Mouse (Mus musculus): ENCODE data around the gene Urah. TPM values are rescaled to one million over a fixed set of nuclear protein-coding genes. Genes with fewer than 3 reads are reported as not detected.

Gene Urah
- polyA plus RNA-seq, 1 experiment from 2014 or later: 0.39 TPM

DNA sequence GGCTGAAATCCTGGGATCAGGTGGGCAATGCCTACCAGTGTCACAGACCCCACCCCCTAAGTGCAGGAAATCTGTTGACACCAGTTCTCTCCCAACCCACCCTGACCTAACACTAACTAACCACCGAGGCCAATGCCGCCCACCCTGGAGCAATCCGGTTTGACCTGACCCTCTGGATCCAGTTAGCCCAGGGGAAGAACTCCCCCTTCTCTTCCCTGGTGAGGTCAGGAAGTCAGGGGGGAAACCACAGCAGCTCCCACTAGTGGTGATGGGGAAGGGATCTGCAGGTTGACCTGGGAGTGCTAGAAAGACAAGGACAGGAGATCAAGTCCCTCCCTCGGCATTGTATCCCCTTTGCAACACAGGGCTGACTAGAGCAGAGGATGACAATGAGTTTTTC is 10.9 kb downstream of the Urah start:
- DNase-seq (ENCODE audit: low spot score): no peak
- H3K27me3 ChIP-seq (ENCODE audit: low read depth, poor library complexity, severe bottlenecking): peaks cover 38% of the 10 kb centered on the region
- H3K4me1 ChIP-seq: peaks cover 3% of the 10 kb centered on the region; the same call in 1 of the 2 replicates
- no peak overlapping the region for H3K27ac ChIP-seq (replicated peaks)
- 69% methylated on average over 4 of the region's 4 CpGs for WGBS
- no peaks in the 10 kb centered on the region for H3K36me3 ChIP-seq
- H3K4me3 ChIP-seq: no peak overlapping the region
- H3K9me3 ChIP-seq (replicated peaks): no peaks in the 10 kb centered on the region

DNA sequence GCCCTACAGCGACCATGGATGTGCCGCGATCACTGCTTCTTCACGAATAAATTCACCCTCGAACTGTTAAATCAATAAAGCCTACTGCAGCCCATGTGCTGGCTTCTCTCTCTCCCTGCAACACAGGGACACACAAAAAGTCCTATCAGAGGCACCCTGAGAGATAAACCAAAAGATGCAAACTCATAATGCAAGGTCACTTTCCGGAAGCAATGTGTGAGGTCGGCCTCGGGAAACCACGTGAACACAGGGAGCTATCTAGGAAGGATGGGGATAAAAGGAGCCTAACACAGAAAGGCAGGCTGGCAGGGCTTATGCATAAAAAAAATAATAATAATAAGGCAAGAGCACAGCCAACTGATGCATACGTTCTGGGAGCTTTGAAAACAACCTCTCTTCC is 11.9 kb downstream of the Urah start:
- Histone ChIP-seq H3K4me1 (peaks cover 3% of the 10 kb centered on the region; the same call in 1 of the 2 replicates), H3K27ac (replicated peaks) (no peak overlapping the region), H3K27me3 (ENCODE audit: low read depth, poor library complexity, severe bottlenecking) (peaks cover 28% of the 10 kb centered on the region; the same call in 1 of the 2 replicates), H3K36me3 (peaks cover 5% of the 10 kb centered on the region), H3K9me3 (replicated peaks) (no peaks in the 10 kb centered on the region), H3K4me3 (no peak overlapping the region)
- DNase-seq (ENCODE audit: low spot score): no peak
- WGBS: 88% methylated on average over 10 of the region's 10 CpGs

DNA sequence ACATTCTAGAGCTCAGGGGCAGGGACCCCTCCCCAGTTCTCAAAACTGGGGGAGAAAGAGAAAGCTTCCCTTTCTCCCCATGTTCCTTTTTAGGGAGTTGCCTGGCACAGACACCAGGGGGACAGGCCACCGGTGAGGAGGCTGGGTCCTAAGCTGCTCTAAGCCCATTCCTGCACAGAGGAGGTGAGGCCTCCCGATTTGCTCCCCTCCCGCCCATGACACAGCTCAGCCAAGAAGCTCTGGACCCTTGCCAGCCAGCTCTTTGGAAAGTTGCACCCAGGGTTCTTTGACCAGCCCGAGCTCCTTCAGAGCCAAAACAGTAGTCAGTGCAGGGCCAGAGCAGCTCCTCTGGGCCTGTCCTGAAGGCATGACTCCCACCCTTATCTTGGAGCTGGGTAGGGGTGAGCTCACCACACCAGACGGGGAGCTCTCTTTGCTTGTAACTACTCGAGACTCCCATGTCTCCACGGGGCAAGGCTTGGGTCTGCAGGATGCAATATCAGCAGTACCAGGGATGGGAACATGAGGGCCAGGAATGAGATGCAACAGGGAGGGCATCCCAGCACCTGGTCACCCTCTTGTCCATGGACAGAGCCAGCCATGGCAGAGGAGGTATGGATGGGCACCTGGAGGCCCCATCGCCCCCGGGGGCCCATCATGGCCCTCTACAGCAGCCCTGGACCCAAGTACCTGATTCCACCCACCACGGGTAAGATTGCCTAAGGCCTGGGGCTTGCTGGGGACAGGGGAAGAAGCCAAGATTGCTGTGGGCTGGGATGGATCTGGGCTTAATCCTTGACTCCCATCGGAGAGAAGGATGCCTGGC is 13.2 kb downstream of the Urah start, which contains the start of gene Odf3:
Gene Odf3, plus strand, starts transcription at position 51 of the 826 bp plus-strand sequence.
- DNase-seq (ENCODE audit: low spot score): no peak
- 75% methylated on average over 11 of the region's 11 CpGs for WGBS
- Histone ChIP-seq H3K27me3 (ENCODE audit: low read depth, poor library complexity, severe bottlenecking) (peaks cover 15% of the 10 kb centered on the region; the same call in 1 of the 2 replicates), H3K9me3 (replicated peaks) (no peaks in the 10 kb centered on the region), H3K4me3 (no peak within 1 kb of the TSS), H3K4me1 (peaks cover 3% of the 10 kb centered on the region; the same call in 1 of the 2 replicates), H3K27ac (replicated peaks) (no peak within 1 kb of the TSS), H3K36me3 (peaks cover 18% of the 10 kb centered on the region)

DNA sequence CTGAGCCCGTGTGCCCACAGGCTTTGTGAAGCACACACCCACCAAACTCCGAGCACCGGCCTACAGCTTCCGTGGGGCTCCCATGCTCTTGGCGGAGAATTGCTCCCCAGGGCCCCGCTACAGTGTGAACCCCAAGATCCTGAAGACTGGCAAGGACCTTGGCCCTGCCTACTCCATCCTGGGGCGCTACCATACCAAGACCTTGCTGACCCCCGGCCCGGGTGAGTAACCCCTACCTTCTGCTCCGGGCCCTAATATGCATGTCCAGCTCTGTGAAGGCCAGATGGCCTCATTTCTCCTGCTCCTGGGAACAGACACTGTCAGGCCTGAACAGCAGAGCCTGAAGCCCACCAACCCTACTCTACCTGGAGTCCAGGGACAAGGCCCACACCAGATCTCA is 13.8 kb downstream of the Urah start:
- H3K9me3 ChIP-seq (replicated peaks): no peaks in the 10 kb centered on the region
- H3K27ac ChIP-seq (replicated peaks): no peak overlapping the region
- H3K36me3 ChIP-seq: peaks cover 24% of the 10 kb centered on the region
- DNase-seq (ENCODE audit: low spot score): no peak
- no peak overlapping the region for H3K4me3 ChIP-seq
- peaks cover 3% of the 10 kb centered on the region; the same call in 1 of the 2 replicates for H3K4me1 ChIP-seq
- 90% methylated on average over 10 of the region's 10 CpGs for WGBS
- peaks cover 9% of the 10 kb centered on the region; the same call in 1 of the 2 replicates for H3K27me3 ChIP-seq (ENCODE audit: low read depth, poor library complexity, severe bottlenecking)

DNA sequence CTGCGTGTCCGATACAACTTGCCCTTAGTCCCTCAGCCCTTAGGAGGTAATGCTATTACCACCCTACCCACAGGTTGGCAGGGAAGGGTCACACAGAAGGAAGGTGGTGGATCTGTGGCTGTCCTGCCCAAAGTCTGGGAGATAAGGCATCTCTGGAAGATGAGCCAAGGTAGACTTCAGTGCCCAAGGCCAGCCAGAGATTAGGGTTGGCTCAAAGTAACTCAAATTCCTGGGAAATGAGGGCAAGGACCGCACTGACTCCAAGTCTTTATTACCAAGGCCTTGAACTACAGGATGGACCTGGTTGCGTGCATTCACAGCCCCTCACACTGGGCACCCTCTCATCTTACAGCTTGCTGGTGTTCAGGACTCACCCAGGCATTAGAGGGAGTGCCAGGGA is 17.1 kb downstream of the Urah start:
- Histone ChIP-seq H3K27ac (replicated peaks) (no peak overlapping the region), H3K4me1 (peaks cover 15% of the 10 kb centered on the region), H3K36me3 (peaks cover 38% of the 10 kb centered on the region), H3K4me3 (no peak overlapping the region), H3K9me3 (replicated peaks) (no peaks in the 10 kb centered on the region), H3K27me3 (ENCODE audit: low read depth, poor library complexity, severe bottlenecking) (no peaks in the 10 kb centered on the region)
- no peak for DNase-seq (ENCODE audit: low spot score)
- 98% methylated on average over 4 of the region's 4 CpGs for WGBS

DNA sequence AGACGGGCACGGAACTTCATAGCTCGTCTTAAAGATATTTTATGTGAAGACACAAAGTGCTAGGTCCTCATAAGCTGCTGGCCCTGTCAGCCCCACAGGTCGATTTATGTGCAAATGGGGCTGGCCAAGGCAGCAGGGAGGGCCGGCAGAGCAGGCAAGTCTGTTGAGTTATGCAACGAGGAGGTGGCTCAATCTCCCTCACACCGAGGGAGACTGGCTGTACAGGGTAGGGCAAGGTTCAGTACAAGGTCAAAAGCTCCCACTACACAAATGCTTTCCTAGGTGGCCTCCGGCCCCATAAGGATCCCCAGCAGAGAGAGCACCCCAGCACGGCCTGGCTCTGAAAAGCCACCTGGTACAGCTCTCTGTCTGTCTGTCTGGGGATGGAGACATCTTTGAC is 18.6 kb downstream of the Urah start:
- Histone ChIP-seq H3K4me1 (peaks cover 27% of the 10 kb centered on the region), H3K27me3 (ENCODE audit: low read depth, poor library complexity, severe bottlenecking) (no peaks in the 10 kb centered on the region), H3K36me3 (peaks cover 40% of the 10 kb centered on the region), H3K9me3 (replicated peaks) (no peaks in the 10 kb centered on the region), H3K27ac (replicated peaks) (no peak overlapping the region), H3K4me3 (no peak overlapping the region)
- no peak for DNase-seq (ENCODE audit: low spot score)
- 86% methylated on average over 9 of the region's 9 CpGs for WGBS

DNA sequence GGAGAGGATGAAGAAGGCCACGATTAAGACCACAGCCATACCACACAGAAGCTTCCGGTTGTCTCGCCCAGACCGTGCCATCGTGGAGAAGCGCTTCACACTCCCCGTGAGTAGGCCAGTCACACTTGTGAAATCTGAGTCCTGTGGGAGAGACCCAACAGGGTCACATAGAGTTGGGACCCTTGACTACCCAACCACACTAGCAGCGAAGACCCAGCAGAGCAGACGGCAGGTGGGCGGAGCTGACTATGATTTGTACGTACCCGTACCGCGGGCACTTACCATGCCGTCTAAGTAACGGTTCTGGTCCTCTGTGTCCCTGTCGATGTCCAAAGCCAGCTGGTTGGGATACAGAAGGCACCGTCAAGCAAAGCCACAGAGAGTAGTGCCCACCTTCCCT is 19.7 kb downstream of the Urah start:
- Histone ChIP-seq H3K27me3 (ENCODE audit: low read depth, poor library complexity, severe bottlenecking) (no peaks in the 10 kb centered on the region), H3K9me3 (replicated peaks) (no peaks in the 10 kb centered on the region), H3K4me1 (peaks cover 35% of the 10 kb centered on the region), H3K27ac (replicated peaks) (no peak overlapping the region), H3K36me3 (peaks cover 51% of the 10 kb centered on the region), H3K4me3 (no peak overlapping the region; the same call in 1 of the 2 replicates)
- 95% methylated on average over 18 of the region's 18 CpGs for WGBS
- DNase-seq (ENCODE audit: low spot score): no peak

DNA sequence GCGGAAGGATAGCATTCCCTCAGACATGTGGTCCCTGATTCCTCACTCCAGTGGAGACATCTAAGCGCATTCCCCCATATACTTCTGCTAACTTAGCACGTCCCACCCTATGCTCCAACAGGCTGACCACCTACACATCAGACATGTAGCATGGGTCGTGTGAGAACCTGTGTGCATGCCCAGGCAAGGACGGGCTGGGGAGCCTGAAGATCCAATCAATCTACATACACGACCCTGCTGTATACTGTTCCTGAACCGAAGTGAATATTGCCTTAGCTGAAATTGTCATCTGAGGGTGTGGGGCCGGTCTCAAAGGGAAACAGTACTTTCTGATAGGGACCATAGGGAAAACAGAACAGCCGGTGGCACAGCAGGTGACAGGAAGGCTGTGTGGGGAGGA is 20.4 kb downstream of the Urah start:
- H3K9me3 ChIP-seq (replicated peaks): no peaks in the 10 kb centered on the region
- peaks cover 58% of the 10 kb centered on the region for H3K36me3 ChIP-seq
- DNase-seq (ENCODE audit: low spot score): no peak
- 80% methylated on average over 9 of the region's 9 CpGs for WGBS
- H3K4me1 ChIP-seq: peaks cover 37% of the 10 kb centered on the region
- H3K27me3 ChIP-seq (ENCODE audit: low read depth, poor library complexity, severe bottlenecking): no peaks in the 10 kb centered on the region
- H3K4me3 ChIP-seq: peak overlapping the region; percentile 90
- peak overlapping the region; percentile 90; the same call in 1 of the 2 replicates for H3K27ac ChIP-seq (replicated peaks)

DNA sequence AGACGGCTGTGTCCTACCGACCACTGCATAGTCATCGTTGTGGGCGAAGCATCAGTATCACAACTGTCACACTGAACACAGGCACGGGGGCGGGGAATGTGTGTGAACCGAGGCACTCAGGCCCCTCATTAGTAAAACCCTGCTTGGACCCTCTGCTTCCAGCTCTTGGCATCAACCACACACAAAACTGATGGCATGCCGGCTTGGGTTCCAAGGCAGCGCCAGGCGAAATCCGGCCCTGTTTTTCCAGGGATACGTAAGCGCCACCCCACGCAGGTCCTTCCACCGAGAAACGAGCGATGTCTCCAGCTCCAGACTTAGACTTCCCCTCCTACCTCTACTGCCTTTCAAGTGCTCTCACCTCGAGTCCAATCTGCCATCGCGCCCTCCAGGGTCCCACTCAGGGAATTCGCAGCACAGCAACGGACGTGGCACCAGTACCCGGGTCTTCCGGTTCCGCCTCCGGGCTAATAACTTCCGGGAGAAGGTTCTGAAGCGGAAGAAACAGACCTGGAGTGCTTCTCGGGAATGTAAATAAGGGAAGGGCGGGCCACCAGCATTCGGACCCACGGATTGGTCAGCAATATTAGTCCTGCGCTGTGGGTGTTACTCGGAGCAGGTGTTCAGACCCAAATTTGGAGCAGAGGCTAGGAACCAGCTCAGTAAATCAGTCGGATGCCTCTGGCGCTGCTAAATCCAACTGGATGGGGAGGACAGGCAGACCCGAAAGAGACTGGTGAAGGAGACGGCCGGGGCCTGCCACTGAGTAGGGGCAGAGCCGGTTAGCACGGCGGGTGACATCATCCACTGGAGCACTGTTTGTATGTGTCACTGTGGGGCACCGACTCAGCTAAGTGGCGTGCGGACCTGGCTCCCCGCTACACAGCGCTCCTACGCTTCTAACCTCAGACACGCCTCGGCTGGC is 21.3 kb downstream of the Urah start, which contains the start of gene Gm45785:
Gene Gm45785, minus strand, starts transcription at position 472 of the 925 bp plus-strand sequence.
- H3K36me3 ChIP-seq: peaks cover 68% of the 10 kb centered on the region

DNA sequence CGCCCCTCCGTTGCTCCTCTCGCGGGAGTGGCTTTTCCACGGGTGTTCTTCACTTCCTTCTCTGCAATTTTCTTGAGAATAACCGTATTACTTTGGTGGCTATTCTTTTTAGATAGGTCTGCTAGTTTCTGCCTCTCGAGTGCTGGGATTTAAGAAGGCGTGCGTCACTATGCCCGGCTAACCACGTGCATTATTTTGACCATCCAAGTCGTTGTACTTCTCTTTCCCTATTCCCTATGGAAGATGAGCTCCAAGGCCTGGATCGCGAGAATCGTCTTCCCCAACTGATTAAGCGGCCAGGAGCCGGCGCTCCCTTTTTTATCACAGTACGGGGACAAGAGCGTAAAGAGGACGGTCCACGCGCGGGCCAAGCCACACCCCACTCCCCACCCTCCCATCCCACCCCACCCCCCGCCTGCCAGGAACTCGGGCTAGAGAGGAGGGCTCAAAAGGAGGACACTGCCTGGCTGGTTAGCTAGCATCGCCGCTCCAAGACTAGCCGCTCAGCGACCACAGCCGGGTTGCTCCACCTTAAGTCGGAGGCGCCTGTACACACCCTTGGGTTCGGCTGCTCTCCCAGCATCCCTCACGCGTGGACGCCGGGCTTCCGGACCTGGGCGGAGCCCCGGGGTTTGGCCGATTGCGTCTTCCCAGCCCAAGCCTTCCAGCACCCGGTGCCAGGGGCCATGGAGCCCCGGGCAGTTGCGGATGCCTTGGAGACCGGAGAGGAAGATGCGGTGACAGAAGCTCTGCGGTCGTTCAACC is 22.1 kb downstream of the Urah start, which contains the start of gene Ric8a:
Gene Ric8a, plus strand, starts transcription at position 173 of the 765 bp plus-strand sequence.
- Histone ChIP-seq H3K27me3 (ENCODE audit: low read depth, poor library complexity, severe bottlenecking) (no peaks in the 10 kb centered on the region), H3K36me3 (peaks cover 69% of the 10 kb centered on the region), H3K27ac (replicated peaks) (peak within 1 kb of the TSS; percentile 90), H3K4me3 (peak within 1 kb of the TSS; percentile 90), H3K9me3 (replicated peaks) (no peaks in the 10 kb centered on the region), H3K4me1 (peaks cover 37% of the 10 kb centered on the region)
- DNase-seq (ENCODE audit: low spot score): peak; percentile 82
- under 1% methylated on average over 50 of the region's 50 CpGs for WGBS

More for the DNA sequence above, 21.3 kb downstream of the Urah start, which contains the start of gene Gm45785:
- H3K9me3 ChIP-seq (replicated peaks): no peaks in the 10 kb centered on the region
- 1% methylated on average over 51 of the region's 51 CpGs for WGBS
- H3K27me3 ChIP-seq (ENCODE audit: low read depth, poor library complexity, severe bottlenecking): no peaks in the 10 kb centered on the region
- H3K4me3 ChIP-seq: peak within 1 kb of the TSS; percentile 90
- H3K4me1 ChIP-seq: peaks cover 37% of the 10 kb centered on the region
- DNase-seq (ENCODE audit: low spot score): peak; percentile 91
- H3K27ac ChIP-seq (replicated peaks): peak within 1 kb of the TSS; percentile 90

DNA sequence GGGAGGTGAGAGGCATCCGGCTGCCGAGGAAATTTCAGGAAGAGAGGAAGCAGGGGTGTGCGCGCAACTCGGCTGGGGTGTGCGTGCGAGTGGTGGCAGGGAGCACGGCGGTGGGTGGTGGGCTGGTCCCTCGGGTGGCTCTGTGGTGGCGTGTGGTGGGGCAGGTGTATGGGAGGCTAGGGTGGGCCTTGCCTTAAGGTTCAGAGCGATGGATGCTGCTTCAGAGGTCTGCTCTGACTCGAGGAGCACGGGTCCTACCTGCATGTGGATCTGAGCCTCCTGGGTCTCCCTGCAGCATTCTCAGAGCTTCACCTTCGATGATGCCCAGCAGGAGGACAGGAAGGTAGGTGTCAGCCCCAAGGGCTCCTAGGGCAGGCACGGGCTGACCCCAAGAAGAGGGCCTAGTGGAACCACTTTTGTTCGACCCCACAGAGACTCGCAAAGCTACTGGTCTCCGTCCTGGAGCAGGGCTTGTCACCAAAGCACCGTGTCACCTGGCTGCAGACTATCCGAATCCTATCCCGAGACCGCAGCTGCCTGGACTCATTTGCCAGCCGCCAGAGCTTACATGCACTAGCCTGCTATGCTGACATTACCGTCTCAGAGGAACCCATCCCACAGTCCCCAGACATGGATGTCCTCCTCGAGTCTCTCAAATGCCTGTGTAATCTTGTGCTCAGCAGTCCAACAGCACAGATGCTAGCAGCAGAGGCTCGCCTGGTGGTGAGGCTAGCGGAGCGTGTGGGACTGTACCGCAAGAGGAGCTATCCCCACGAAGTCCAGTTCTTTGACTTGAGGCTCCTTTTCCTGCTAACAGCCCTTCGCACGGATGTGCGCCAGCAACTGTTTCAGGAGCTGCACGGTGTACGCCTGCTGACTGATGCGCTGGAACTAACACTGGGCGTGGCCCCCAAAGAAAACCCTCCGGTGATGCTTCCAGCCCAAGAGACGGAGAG is 23.0 kb downstream of the Urah start, which contains the start of gene Bet1l:
Gene Bet1l, minus strand, starts transcription at position 28 of the 956 bp plus-strand sequence.
- no peaks in the 10 kb centered on the region for H3K9me3 ChIP-seq (replicated peaks)
- H3K4me1 ChIP-seq: peaks cover 37% of the 10 kb centered on the region
- WGBS: 43% methylated on average over 40 of the region's 40 CpGs
- no peak for DNase-seq (ENCODE audit: low spot score)
- H3K27ac ChIP-seq (replicated peaks): peak within 1 kb of the TSS; percentile 90
- no peaks in the 10 kb centered on the region for H3K27me3 ChIP-seq (ENCODE audit: low read depth, poor library complexity, severe bottlenecking)
- peaks cover 69% of the 10 kb centered on the region for H3K36me3 ChIP-seq
- H3K4me3 ChIP-seq: peak within 1 kb of the TSS; percentile 90

Data from midbrain, embryonic 10.5 days (tissue).